Mouse (Mus musculus) brain, embryonic 18.5 days (tissue): ENCODE data around the gene Clasrp.
A peak's percentile ranks its signal among the peaks of the same experiment; 100 is the strongest.
"Not testable (repeated sequence)": the region's sequence is repeated elsewhere in the genome, so short reads cannot be mapped to it uniquely, and the experiment has no call there.

ENCODE experiments used
- DNase-seq: peaks from one replicate; pipeline ENCODE4 v3.0.0-alpha.2; 2012; ENCODE audit warnings: low read depth, low spot score

The Clasrp gene

GRCm38 (mm10) chr7:19609641-19610332 is 5.5 kb upstream of the Clasrp start:
- no peak for DNase-seq

GRCm38 (mm10) chr7:19607291-19607690 is 3.0 kb upstream of the Clasrp start:
- no peak for DNase-seq

- not testable (repeated sequence) for DNase-seq
Observed at GRCm38 (mm10) chr7:19604606-19605214, 424 bp upstream of the Clasrp start.

GRCm38 (mm10) chr7:19603055-19603454 is 1.2 kb downstream of the Clasrp start:
- no peak for DNase-seq

- DNase-seq: peak; percentile 40
Observed at GRCm38 (mm10) chr7:19600562-19600961, 3.7 kb downstream of the Clasrp start.

- DNase-seq: no peak
Observed at GRCm38 (mm10) chr7:19593061-19593730, 11.1 kb downstream of the Clasrp start.

- peak; percentile 30 for DNase-seq
Observed at GRCm38 (mm10) chr7:19589917-19590316, 14.4 kb downstream of the Clasrp start.

GRCm38 (mm10) chr7:19589207-19589606 is 15.1 kb downstream of the Clasrp start:
- DNase-seq: no peak

GRCm38 (mm10) chr7:19586269-19586668 is 18.0 kb downstream of the Clasrp start:
- DNase-seq: no peak

- no peak for DNase-seq
Observed at GRCm38 (mm10) chr7:19580634-19581033, 23.7 kb downstream of the Clasrp start.

GRCm38 (mm10) chr7:19579751-19580150 is 24.5 kb downstream of the Clasrp start:
- DNase-seq: no peak

- DNase-seq: no peak
Observed at GRCm38 (mm10) chr7:19578436-19578835, 25.9 kb downstream of the Clasrp start.

- no peak for DNase-seq
Observed at GRCm38 (mm10) chr7:19577877-19578414, 26.3 kb downstream of the Clasrp start.

- no peak for DNase-seq
Observed at GRCm38 (mm10) chr7:19577141-19577852, 27.0 kb downstream of the Clasrp start, which contains the start of the genes Zfp296 and Gemin7. Gene Zfp296 (plus strand): TSS chr7:19577287. Gene Gemin7 (minus strand): TSS chr7:19577595.

GRCm38 (mm10) chr7:19575559-19575958 is 28.7 kb downstream of the Clasrp start:
- DNase-seq: no peak

- no peak for DNase-seq
Observed at GRCm38 (mm10) chr7:19573776-19574140, 30.5 kb downstream of the Clasrp start.

GRCm38 (mm10) chr7:19572926-19573775 is 31.1 kb downstream of the Clasrp start:
- no peak for DNase-seq

GRCm38 (mm10) chr7:19569647-19570046 is 34.6 kb downstream of the Clasrp start:
- no peak for DNase-seq

GRCm38 (mm10) chr7:19567426-19567825 is 36.9 kb downstream of the Clasrp start:
- DNase-seq: no peak

- no peak for DNase-seq
Observed at GRCm38 (mm10) chr7:19565803-19566202, 38.5 kb downstream of the Clasrp start.

GRCm38 (mm10) chr7:19564455-19564854 is 39.8 kb downstream of the Clasrp start:
- DNase-seq: no peak
